Mouse (Mus musculus) heart, adult 2 months (tissue): ENCODE results near the gene Nat8f5.

ENCODE experiments used
- CTCF ChIP-seq: fragments of 200-600 bp; IDR thresholded peaks from 2 replicates; pipeline ENCODE4 v1.8.1; 2022; ENCODE audit warnings: antibody characterized with exemption, mild to moderate bottlenecking, moderate library complexity
- POLR2A ChIP-seq: fragments of 200-500 bp; IDR thresholded peaks from 2 replicates; pipeline ENCODE4 v1.6.1; 2011; ENCODE audit warnings: mild to moderate bottlenecking, low read depth, low read length, control low read depth; ENCODE audit not compliant: insufficient read depth

DNA sequence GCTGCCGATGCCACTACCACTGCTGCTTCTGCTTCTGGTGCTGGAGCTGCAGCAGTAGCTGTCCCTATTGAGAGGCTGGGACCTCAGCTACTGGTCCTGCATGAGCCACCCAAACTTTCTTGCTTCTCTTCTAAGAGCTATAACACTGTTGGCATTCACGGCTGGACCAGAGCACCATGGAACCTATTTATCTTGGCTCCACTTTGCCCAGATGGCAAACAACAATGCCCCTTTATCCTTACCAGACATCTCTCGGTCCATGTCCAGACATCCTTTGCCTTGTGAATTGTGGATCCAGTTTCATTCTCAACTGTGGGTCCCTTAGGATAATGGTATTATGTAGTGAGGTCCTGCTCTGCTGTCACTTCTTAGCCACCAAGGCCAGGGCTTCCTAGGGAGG, 40.5 kb upstream of the Nat8f5 start:
- no peak for TF ChIP-seq POLR2A
- no peak for TF ChIP-seq CTCF
